Mouse (Mus musculus) brain, embryonic 14.5 days (tissue): ENCODE measurements at regions not wholly inside any gene's neighbourhood (a gene's known extent, or its start where the extent isn't known, plus 50 kb on each side); places are given as distances from the start of the nearest gene placed in this dataset.

Experiments
- CTCF ChIP-seq: fragments of 200-500 bp; IDR thresholded peaks from 2 replicates; pipeline ENCODE4 v1.5.1; 2012; ENCODE audit warnings: inconsistent platforms, mild to moderate bottlenecking, moderate library complexity, borderline replicate concordance; ENCODE audit not compliant: insufficient read depth, insufficient read length; ENCODE audit errors: extremely low read depth
- POLR2A ChIP-seq: fragments of 200-500 bp; IDR thresholded peaks from 2 replicates; pipeline ENCODE4 v1.6.1; 2012; ENCODE audit warnings: mild to moderate bottlenecking, inconsistent platforms, borderline replicate concordance; ENCODE audit not compliant: poor library complexity, insufficient read depth, insufficient read length, severe bottlenecking; ENCODE audit errors: extremely low read depth

DNA sequence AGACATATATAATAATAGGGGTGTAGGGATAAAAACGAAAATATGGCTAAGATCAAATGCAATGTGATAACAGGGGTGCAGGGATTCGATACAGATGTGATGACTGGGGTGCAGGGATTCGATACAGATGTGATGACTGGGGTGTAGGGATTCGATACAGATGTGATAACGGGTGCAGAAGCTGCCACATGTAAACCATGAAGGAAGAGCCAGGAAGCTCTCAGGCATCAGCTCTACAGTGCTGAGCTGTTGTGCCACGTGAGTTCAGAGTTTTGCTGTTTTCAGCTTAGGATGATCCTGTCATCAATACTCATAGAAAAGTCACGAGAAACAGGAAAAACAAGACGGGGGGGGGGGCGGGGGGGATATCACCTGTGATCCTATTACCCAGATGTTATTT, 221.2 kb upstream of the Klf3 start:
- TF ChIP-seq POLR2A = no peak
- no peak for TF ChIP-seq CTCF
